Mouse (Mus musculus) right cerebral cortex, postnatal 25 days (tissue): Measurements from ENCODE around the gene Anks1b.

Experiments used
- DNase-seq: peaks from one replicate; pipeline ENCODE4 v3.0.0; 2022

The Anks1b gene

GRCm38 (mm10) chr10:89975431-89975841, 102.1 kb downstream of the Anks1b start:
- no peak for DNase-seq

- DNase-seq, result no peak
These were observed 103.3 kb downstream of the Anks1b start for GRCm38 (mm10) chr10:89976577-89976976.

- DNase-seq, result no peak
These were observed 120.9 kb downstream of the Anks1b start for GRCm38 (mm10) chr10:89994171-89994570.

- DNase-seq, result no peak
These were observed 122.5 kb downstream of the Anks1b start for GRCm38 (mm10) chr10:89995621-89996428.

- DNase-seq, result no peak
These were observed 130.8 kb downstream of the Anks1b start for GRCm38 (mm10) chr10:90003980-90004729.

- no peak for DNase-seq
These were observed 131.6 kb downstream of the Anks1b start for GRCm38 (mm10) chr10:90004882-90005281.

GRCm38 (mm10) chr10:90033037-90033436, 159.7 kb downstream of the Anks1b start:
- DNase-seq, result no peak

GRCm38 (mm10) chr10:90043287-90043686, 170.0 kb downstream of the Anks1b start:
- no peak for DNase-seq

- DNase-seq, result no peak
These were observed 170.5 kb downstream of the Anks1b start for GRCm38 (mm10) chr10:90043773-90044172.

- DNase-seq, result no peak
These were observed 170.9 kb downstream of the Anks1b start for GRCm38 (mm10) chr10:90044229-90044628.

- DNase-seq, result no peak
These were observed 195.3 kb downstream of the Anks1b start for GRCm38 (mm10) chr10:90068651-90069050.

- no peak for DNase-seq
These were observed 204.6 kb downstream of the Anks1b start for GRCm38 (mm10) chr10:90077930-90078329.

GRCm38 (mm10) chr10:90081151-90081550, 207.8 kb downstream of the Anks1b start:
- peak; percentile 12 for DNase-seq

GRCm38 (mm10) chr10:90081630-90082029, 208.3 kb downstream of the Anks1b start:
- DNase-seq, result no peak

GRCm38 (mm10) chr10:90093877-90094276, 220.6 kb downstream of the Anks1b start:
- DNase-seq, result no peak

- no peak for DNase-seq
These were observed 239.4 kb downstream of the Anks1b start for GRCm38 (mm10) chr10:90112662-90113061.

- no peak for DNase-seq
These were observed 243.6 kb downstream of the Anks1b start for GRCm38 (mm10) chr10:90116867-90117266.

- DNase-seq, result no peak
These were observed 244.5 kb downstream of the Anks1b start for GRCm38 (mm10) chr10:90117836-90118235.

- DNase-seq, result no peak
These were observed 264.2 kb downstream of the Anks1b start for GRCm38 (mm10) chr10:90137538-90137937.

- DNase-seq, result no peak
These were observed 267.6 kb downstream of the Anks1b start for GRCm38 (mm10) chr10:90140947-90141346.

- no peak for DNase-seq
These were observed 271.1 kb downstream of the Anks1b start for GRCm38 (mm10) chr10:90144444-90144843.

- DNase-seq, result no peak
These were observed 278.2 kb downstream of the Anks1b start for GRCm38 (mm10) chr10:90151510-90151909.

- DNase-seq, result no peak
These were observed 296.8 kb downstream of the Anks1b start for GRCm38 (mm10) chr10:90169941-90170580.

GRCm38 (mm10) chr10:90190366-90190765, 317.1 kb downstream of the Anks1b start:
- no peak for DNase-seq
